Mouse (Mus musculus): Measurements from ENCODE around the gene Gpr183.

Gpr183 gene

GRCm38 (mm10) chr14:121924876-121925275 is 40.1 kb downstream of the Gpr183 start:
- Histone ChIP-seq H3K36me3 (ENCODE audit: control insufficient read depth, insufficient read depth, low read length, poor library complexity, severe bottlenecking) (0 out of 2 replicates have a peak, but pooled peaks cover 2% of the 10 kb centered on the region), H3K27me3 (ENCODE audit: control insufficient read depth, insufficient read depth, low read length, poor library complexity, severe bottlenecking) (no peaks in the 10 kb centered on the region)
- DNase-seq (ENCODE audit: low read depth, low spot score) = no peak

GRCm38 (mm10) chr14:121922731-121923130 is 42.3 kb downstream of the Gpr183 start:
- H3K36me3 ChIP-seq (ENCODE audit: control insufficient read depth, insufficient read depth, low read length, poor library complexity, severe bottlenecking) = 0 out of 2 replicates have a peak, but pooled peaks cover 2% of the 10 kb centered on the region
- no peak for DNase-seq (ENCODE audit: low read depth, low spot score)
- no peaks in the 10 kb centered on the region for H3K27me3 ChIP-seq (ENCODE audit: control insufficient read depth, insufficient read depth, low read length, poor library complexity, severe bottlenecking)

GRCm38 (mm10) chr14:121922016-121922415 is 43.0 kb downstream of the Gpr183 start:
- Histone ChIP-seq H3K36me3 (ENCODE audit: control insufficient read depth, insufficient read depth, low read length, poor library complexity, severe bottlenecking) (0 out of 2 replicates have a peak, but pooled peaks cover 2% of the 10 kb centered on the region), H3K27me3 (ENCODE audit: control insufficient read depth, insufficient read depth, low read length, poor library complexity, severe bottlenecking) (no peaks in the 10 kb centered on the region)
- DNase-seq (ENCODE audit: low read depth, low spot score) = no peak

GRCm38 (mm10) chr14:121920511-121921124 is 44.4 kb downstream of the Gpr183 start:
- DNase-seq (ENCODE audit: low read depth, low spot score) = no peak
- Histone ChIP-seq H3K36me3 (ENCODE audit: control insufficient read depth, insufficient read depth, low read length, poor library complexity, severe bottlenecking) (0 out of 2 replicates have a peak, but pooled peaks cover under 1% of the 10 kb centered on the region), H3K27me3 (ENCODE audit: control insufficient read depth, insufficient read depth, low read length, poor library complexity, severe bottlenecking) (no peaks in the 10 kb centered on the region)

GRCm38 (mm10) chr14:121919752-121920151 is 45.2 kb downstream of the Gpr183 start:
- Histone ChIP-seq H3K36me3 (ENCODE audit: control insufficient read depth, insufficient read depth, low read length, poor library complexity, severe bottlenecking) (no peaks in the 10 kb centered on the region), H3K27me3 (ENCODE audit: control insufficient read depth, insufficient read depth, low read length, poor library complexity, severe bottlenecking) (no peaks in the 10 kb centered on the region)
- peak; percentile 79 for DNase-seq (ENCODE audit: low read depth, low spot score)

- Histone ChIP-seq H3K36me3 (ENCODE audit: control insufficient read depth, insufficient read depth, low read length, poor library complexity, severe bottlenecking) (no peaks in the 10 kb centered on the region), H3K27me3 (ENCODE audit: control insufficient read depth, insufficient read depth, low read length, poor library complexity, severe bottlenecking) (no peaks in the 10 kb centered on the region)
- DNase-seq (ENCODE audit: low read depth, low spot score) = no peak
Measured at GRCm38 (mm10) chr14:121918266-121918665, 46.7 kb downstream of the Gpr183 start.

- no peaks in the 10 kb centered on the region for H3K27me3 ChIP-seq (ENCODE audit: control insufficient read depth, insufficient read depth, low read length, poor library complexity, severe bottlenecking)
- peak; percentile 79 for DNase-seq (ENCODE audit: low read depth, low spot score)
- peaks cover 14% of the 10 kb centered on the region; the same call in 1 of the 2 replicates for H3K36me3 ChIP-seq (ENCODE audit: control insufficient read depth, insufficient read depth, low read length, poor library complexity, severe bottlenecking)
Measured at GRCm38 (mm10) chr14:121916311-121917094, 48.5 kb downstream of the Gpr183 start.

- peak; percentile 87 for DNase-seq (ENCODE audit: low read depth, low spot score)
- Histone ChIP-seq H3K36me3 (ENCODE audit: control insufficient read depth, insufficient read depth, low read length, poor library complexity, severe bottlenecking) (peaks cover 15% of the 10 kb centered on the region; the same call in 1 of the 2 replicates), H3K27me3 (ENCODE audit: control insufficient read depth, insufficient read depth, low read length, poor library complexity, severe bottlenecking) (no peaks in the 10 kb centered on the region)
Measured at GRCm38 (mm10) chr14:121915621-121916020, 49.4 kb downstream of the Gpr183 start, which contains the start of gene Gpr18. TSS of gene Gpr18 (minus strand) at chr14:121915781.

- Histone ChIP-seq H3K36me3 (ENCODE audit: control insufficient read depth, insufficient read depth, low read length, poor library complexity, severe bottlenecking) (peaks cover 15% of the 10 kb centered on the region; the same call in 1 of the 2 replicates), H3K27me3 (ENCODE audit: control insufficient read depth, insufficient read depth, low read length, poor library complexity, severe bottlenecking) (no peaks in the 10 kb centered on the region)
Measured at GRCm38 (mm10) chr14:121915143-121915542, 49.9 kb downstream of the Gpr183 start.

GRCm38 (mm10) chr14:121912501-121912900 is 52.5 kb downstream of the Gpr183 start:
- no peak for DNase-seq (ENCODE audit: low read depth, low spot score)
- H3K27me3 ChIP-seq (ENCODE audit: control insufficient read depth, insufficient read depth, low read length, poor library complexity, severe bottlenecking) = no peaks in the 10 kb centered on the region
- H3K36me3 ChIP-seq (ENCODE audit: control insufficient read depth, insufficient read depth, low read length, poor library complexity, severe bottlenecking) = peaks cover 20% of the 10 kb centered on the region; the same call in 1 of the 2 replicates

More at GRCm38 (mm10) chr14:121915143-121915542, 49.9 kb downstream of the Gpr183 start:
- DNase-seq (ENCODE audit: low read depth, low spot score) = no peak

- Histone ChIP-seq H3K27me3 (ENCODE audit: control insufficient read depth, insufficient read depth, low read length, poor library complexity, severe bottlenecking) (no peaks in the 10 kb centered on the region), H3K36me3 (ENCODE audit: control insufficient read depth, insufficient read depth, low read length, poor library complexity, severe bottlenecking) (peaks cover 20% of the 10 kb centered on the region; the same call in 1 of the 2 replicates)
- peak; percentile 72 for DNase-seq (ENCODE audit: low read depth, low spot score)
Measured at GRCm38 (mm10) chr14:121909868-121910267, 55.1 kb downstream of the Gpr183 start.

- H3K36me3 ChIP-seq (ENCODE audit: control insufficient read depth, insufficient read depth, low read length, poor library complexity, severe bottlenecking) = peaks cover 13% of the 10 kb centered on the region; the same call in 1 of the 2 replicates
- DNase-seq (ENCODE audit: low read depth, low spot score) = peak; percentile 60
Measured at GRCm38 (mm10) chr14:121906992-121907681, 57.9 kb downstream of the Gpr183 start.

GRCm38 (mm10) chr14:121906341-121906991 is 58.5 kb downstream of the Gpr183 start:
- H3K27me3 ChIP-seq (ENCODE audit: control insufficient read depth, insufficient read depth, low read length, poor library complexity, severe bottlenecking) = no peaks in the 10 kb centered on the region
- peak; percentile 59 for DNase-seq (ENCODE audit: low read depth, low spot score)
- peaks cover 6% of the 10 kb centered on the region; the same call in 1 of the 2 replicates for H3K36me3 ChIP-seq (ENCODE audit: control insufficient read depth, insufficient read depth, low read length, poor library complexity, severe bottlenecking)

More at GRCm38 (mm10) chr14:121906992-121907681, 57.9 kb downstream of the Gpr183 start:
- H3K27me3 ChIP-seq (ENCODE audit: control insufficient read depth, insufficient read depth, low read length, poor library complexity, severe bottlenecking) = no peaks in the 10 kb centered on the region

- peaks cover 2% of the 10 kb centered on the region; the same call in 1 of the 2 replicates for H3K36me3 ChIP-seq (ENCODE audit: control insufficient read depth, insufficient read depth, low read length, poor library complexity, severe bottlenecking)
- no peaks in the 10 kb centered on the region for H3K27me3 ChIP-seq (ENCODE audit: control insufficient read depth, insufficient read depth, low read length, poor library complexity, severe bottlenecking)
- DNase-seq (ENCODE audit: low read depth, low spot score) = no peak
Measured at GRCm38 (mm10) chr14:121904754-121905153, 60.2 kb downstream of the Gpr183 start.
